Mouse (Mus musculus) olfactory bulb, adult 2 months (tissue): ENCODE measurements around the gene Asb8. TPM values are rescaled to one million over a fixed set of nuclear protein-coding genes. Genes with fewer than 3 reads are reported as not detected.
A peak's percentile ranks its signal among the peaks of the same experiment; 100 is the strongest.

Source experiments
- H3K27ac ChIP-seq: fragments of 200-500 bp; 2 replicates; pipeline ENCODE4 v1.5.1; 2012; ENCODE audit warnings: low read depth, low read length; ENCODE audit not compliant: insufficient read depth
- H3K4me1 ChIP-seq: fragments of 200-500 bp; 2 replicates; pipeline ENCODE4 v1.6.1; 2012; ENCODE audit warnings: low read length; ENCODE audit not compliant: control insufficient read depth, insufficient read depth
- H3K4me3 ChIP-seq: fragments of 200-500 bp; 2 replicates; pipeline ENCODE4 v1.5.1; 2012; ENCODE audit warnings: mild to moderate bottlenecking, low read depth, low read length, moderate library complexity; ENCODE audit not compliant: insufficient read depth
- CTCF ChIP-seq: fragments of 200-500 bp; IDR thresholded peaks from 2 replicates; pipeline ENCODE4 v1.5.1; 2012; ENCODE audit warnings: low read depth, mild to moderate bottlenecking, low read length, moderate library complexity; ENCODE audit not compliant: insufficient read depth
- POLR2A ChIP-seq: fragments of 200-500 bp; IDR thresholded peaks from 2 replicates; pipeline ENCODE4 v1.6.1; 2012; ENCODE audit warnings: mild to moderate bottlenecking, low read depth, low read length, moderate library complexity; ENCODE audit not compliant: insufficient read depth
- WGBS: fragments of 180-500 bp; shearing (Covaris S2); methylation state at CpG from one replicate; pipeline ENCODE4 v1.1.7; 2018; 5-methylcytosine and 5-hydroxymethylcytosine counted together
- polyA plus RNA-seq: library from polyadenylated mRNA; stranded (reverse); fragments of >200 nt; gene quantifications from 2 replicates; pipeline ENCODE4 v1.2.4, GENCODE M21; 2012; ENCODE audit warnings: low replicate concordance; ENCODE audit not compliant: missing spikeins, insufficient read depth, insufficient read length

Asb8 gene
- polyA plus RNA-seq, 1 experiment = not detected

DNA sequence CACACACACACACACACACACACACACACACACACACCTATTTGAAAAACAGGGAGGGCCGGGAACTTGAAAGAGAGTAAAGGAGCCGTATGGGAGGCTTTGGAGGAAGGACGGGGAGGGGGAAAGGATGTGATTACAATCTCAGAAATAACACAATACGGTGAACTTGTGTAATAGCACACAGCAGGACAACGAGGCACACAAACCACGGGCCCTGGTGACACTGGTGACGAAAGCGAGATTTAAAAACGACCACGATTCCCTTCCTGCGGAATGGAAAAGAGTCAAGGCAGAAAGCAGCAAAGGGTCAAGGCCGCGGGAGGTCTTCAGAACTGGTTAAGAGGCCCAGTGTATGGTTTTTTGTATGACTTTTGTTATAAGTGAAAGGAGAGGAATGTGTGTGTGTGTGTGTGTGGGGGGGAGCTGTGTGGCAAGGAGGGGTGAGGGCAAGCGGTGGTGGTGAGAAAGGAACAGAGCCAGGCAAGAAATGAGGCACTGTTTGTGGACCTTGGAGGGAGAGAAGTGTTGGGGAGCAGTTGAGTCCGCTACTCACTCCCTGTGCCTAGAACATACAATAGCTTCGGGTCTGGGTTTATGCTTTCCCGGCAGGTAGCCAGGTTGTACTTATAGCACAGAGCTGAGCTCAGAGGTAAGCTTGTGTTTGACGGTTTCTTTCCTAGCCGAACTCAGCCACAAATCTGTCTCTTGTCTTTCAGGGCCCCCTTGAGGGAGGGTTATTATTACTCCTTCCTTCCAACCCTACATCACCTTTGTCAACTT is 4.2 kb downstream of the Asb8 start:
- H3K4me3 ChIP-seq = no peak overlapping the region
- TF ChIP-seq CTCF (no peak), POLR2A (no peak)
- H3K27ac ChIP-seq = no peak overlapping the region
- 67% methylated on average over 19 of the region's 19 CpGs for WGBS
- H3K4me1 ChIP-seq = no peaks in the 10 kb centered on the region

DNA sequence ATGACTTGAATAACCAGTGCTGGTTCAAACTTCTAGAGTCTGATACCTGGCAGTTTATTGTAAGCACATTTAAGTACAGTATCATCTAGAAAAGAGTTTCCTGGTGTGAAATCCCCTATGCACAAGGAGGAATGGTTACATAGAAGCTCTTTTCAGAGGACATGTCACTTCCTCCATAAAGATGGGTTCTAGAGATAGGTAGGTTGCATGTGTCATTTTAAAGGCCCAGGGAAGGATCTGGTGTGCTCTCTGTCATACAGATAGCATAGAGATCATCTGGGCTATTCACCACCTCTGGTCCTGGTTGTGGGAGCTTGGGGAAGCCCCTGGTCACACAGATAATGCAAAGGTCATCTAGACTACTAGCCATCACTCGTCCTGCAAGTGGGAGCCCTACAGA is 8.2 kb downstream of the Asb8 start:
- H3K4me3 ChIP-seq = no peak overlapping the region
- no peak overlapping the region for H3K27ac ChIP-seq
- whole genome bisulfite sequencing = 87% methylated on average over 1 of the region's 1 CpGs
- no peaks in the 10 kb centered on the region for H3K4me1 ChIP-seq
- TF ChIP-seq POLR2A (no peak), CTCF (no peak)

GRCm38 (mm10) chr15:98155944-98156343 is 9.5 kb downstream of the Asb8 start:
- no peaks in the 10 kb centered on the region for H3K4me1 ChIP-seq
- WGBS = 88% methylated on average over 4 of the region's 4 CpGs
- H3K27ac ChIP-seq = no peak overlapping the region
- no peak for TF ChIP-seq POLR2A
- H3K4me3 ChIP-seq = no peak overlapping the region

- 87% methylated on average over 5 of the region's 5 CpGs for WGBS
- no peaks in the 10 kb centered on the region for H3K4me1 ChIP-seq
- H3K27ac ChIP-seq = no peak overlapping the region
- TF ChIP-seq POLR2A (no peak), CTCF (no peak)
- H3K4me3 ChIP-seq = no peak overlapping the region
Measured at GRCm38 (mm10) chr15:98155272-98155671, 10.2 kb downstream of the Asb8 start.

DNA sequence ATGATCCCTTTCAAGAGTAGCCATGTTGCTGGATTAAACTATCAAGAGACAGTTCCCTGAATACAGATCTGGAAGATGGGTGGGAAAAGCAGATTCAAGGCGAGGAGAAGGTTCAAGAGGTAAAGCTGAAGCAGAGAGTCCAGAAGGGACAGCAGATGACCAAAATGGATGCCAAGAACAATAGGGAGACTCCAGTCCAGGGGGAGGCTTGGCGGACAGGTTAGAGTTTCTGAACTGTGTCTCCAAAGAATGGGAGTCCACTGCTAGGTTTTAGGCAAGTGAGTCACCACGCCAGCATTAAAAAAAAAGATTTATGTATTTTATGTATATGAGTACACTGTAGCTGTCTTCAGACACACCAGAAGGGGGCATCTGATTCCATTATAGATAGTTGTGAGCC is 10.8 kb downstream of the Asb8 start:
- TF ChIP-seq POLR2A (no peak), CTCF (no peak)
- WGBS = 86% methylated on average over 3 of the region's 3 CpGs
- Histone ChIP-seq H3K4me1 (no peaks in the 10 kb centered on the region), H3K27ac (no peak overlapping the region), H3K4me3 (no peak overlapping the region)

DNA sequence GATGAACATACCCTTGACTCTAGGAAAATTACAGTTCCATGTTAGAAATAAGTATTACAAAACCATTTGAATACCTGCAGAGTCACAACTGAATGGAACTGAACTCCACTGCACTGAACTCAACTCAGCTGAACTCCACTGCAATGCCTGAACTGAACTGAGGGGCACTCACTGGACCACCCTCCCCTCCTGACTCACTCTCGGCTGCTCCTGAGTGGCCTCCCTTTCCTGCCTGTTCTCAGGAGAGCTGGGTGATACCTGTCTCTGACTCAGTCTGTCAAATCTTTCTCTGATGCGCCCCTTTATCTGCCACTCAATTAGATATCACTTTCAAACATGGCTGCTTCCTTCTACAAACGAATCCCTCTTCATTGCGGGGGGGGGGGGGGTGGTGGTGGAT is 11.3 kb downstream of the Asb8 start:
- H3K4me1 ChIP-seq = no peaks in the 10 kb centered on the region
- TF ChIP-seq POLR2A = no peak
- no peak for TF ChIP-seq CTCF
- WGBS = 61% methylated on average over 4 of the region's 4 CpGs

GRCm38 (mm10) chr15:98153625-98154024 is 11.8 kb downstream of the Asb8 start:
- Histone ChIP-seq H3K4me1 (no peaks in the 10 kb centered on the region), H3K27ac (peak overlapping the region; percentile 88), H3K4me3 (no peak overlapping the region)
- 30% methylated on average over 3 of the region's 3 CpGs for WGBS
- no peak for TF ChIP-seq POLR2A
- no peak for TF ChIP-seq CTCF

More for the DNA sequence above, 11.3 kb downstream of the Asb8 start:
- Histone ChIP-seq H3K4me3 (no peak overlapping the region), H3K27ac (no peak overlapping the region)

DNA sequence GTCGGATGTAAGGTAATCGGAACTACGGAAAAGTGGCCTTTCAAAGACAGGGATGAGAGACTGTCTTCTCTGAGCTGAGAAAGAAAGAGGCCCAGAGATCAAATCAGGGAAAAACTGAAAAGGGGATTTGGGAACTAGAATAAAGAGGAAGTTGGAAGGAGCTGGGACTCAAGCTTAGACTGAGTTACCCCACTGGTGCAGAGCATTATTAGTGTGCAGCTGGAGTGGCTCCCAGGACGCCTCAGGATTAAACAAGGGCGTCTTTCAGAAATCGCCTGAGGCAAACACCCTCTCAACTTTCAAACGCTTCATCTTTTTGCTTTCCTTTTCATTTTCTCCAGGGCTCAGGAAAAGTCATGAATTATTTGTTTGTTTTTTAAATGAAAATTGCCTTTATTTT is 12.5 kb downstream of the Asb8 start:
- Histone ChIP-seq H3K4me3 (no peak overlapping the region), H3K27ac (0 out of 2 replicates have a peak overlapping the region, but pooled peaks have one; percentile 35), H3K4me1 (no peaks in the 10 kb centered on the region)
- WGBS = 54% methylated on average over 7 of the region's 7 CpGs
- TF ChIP-seq POLR2A (no peak), CTCF (no peak)

DNA sequence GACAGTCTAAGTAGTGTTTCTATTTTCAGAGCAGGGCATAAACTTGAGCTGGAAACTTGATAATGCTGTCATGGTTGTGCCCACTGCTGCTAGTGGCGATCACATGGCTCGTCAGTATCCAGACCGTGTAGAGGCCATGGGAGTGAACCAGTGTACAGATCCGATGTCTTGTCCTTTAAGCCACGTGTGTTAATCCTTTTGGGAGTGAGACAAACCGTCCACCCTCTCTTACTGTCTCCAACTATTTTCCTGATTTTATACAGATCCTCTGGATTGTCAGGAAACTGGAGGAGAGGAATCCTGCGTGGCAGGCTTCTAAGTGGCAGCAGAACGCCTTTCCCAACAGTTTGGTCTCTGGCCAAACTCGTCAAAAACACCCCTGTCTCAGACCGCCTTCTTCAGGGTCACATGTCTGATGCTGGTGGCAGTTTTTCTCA is 16.2 kb downstream of the Asb8 start:
- TF ChIP-seq CTCF (no peak), POLR2A (no peak)
- WGBS = 71% methylated on average over 10 of the region's 10 CpGs
- Histone ChIP-seq H3K27ac (no peak overlapping the region), H3K4me1 (peaks cover 4% of the 10 kb centered on the region; the same call in 1 of the 2 replicates), H3K4me3 (no peak overlapping the region)

DNA sequence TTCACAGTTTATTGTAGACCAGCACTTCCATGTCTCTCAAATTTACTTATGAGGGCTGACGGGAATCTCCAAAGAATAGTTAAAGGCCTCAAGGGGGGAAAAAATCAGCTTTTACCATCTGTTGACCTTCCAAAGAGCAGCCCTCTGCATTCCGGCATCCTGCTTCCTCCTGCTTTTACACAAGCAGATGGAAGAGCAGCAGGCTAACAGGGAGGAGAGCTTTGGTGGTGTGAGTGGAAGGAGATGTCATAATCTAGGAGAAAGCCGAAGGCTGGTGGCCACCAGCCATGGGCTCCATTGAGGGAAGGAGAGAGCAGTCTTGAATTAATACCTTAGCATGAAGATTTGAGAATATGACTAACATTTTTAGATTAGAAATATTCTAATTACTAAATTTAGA is 17.1 kb downstream of the Asb8 start:
- TF ChIP-seq POLR2A (no peak), CTCF (no peak)
- H3K4me1 ChIP-seq = peaks cover 4% of the 10 kb centered on the region; the same call in 1 of the 2 replicates
- no peak overlapping the region for H3K27ac ChIP-seq
- WGBS = 89% methylated on average over 3 of the region's 3 CpGs
- H3K4me3 ChIP-seq = no peak overlapping the region
